Mouse (Mus musculus) midbrain, embryonic 13.5 days (tissue): ENCODE data around the gene Ncapg2. TPM values are rescaled to one million over a fixed set of nuclear protein-coding genes. Genes with fewer than 3 reads are reported as not detected.

ENCODE experiments used
- ATAC-seq: fragments of 200-750 bp; cut with Nextera tagmentation; 2 replicates; pipeline ENCODE4 v1.8.0; 2017; ENCODE audit warnings: mild to moderate bottlenecking, moderate TSS enrichment, moderate library complexity
- H3K27ac ChIP-seq: fragments of 300-500 bp; sonication (generic); 2 replicates; pipeline ENCODE4 v1.5.1; 2015; ENCODE audit warnings: inconsistent platforms, mild to moderate bottlenecking, moderate library complexity
- H3K27me3 ChIP-seq: fragments of 300-500 bp; sonication (generic); 2 replicates; pipeline ENCODE4 v1.6.1; 2015; ENCODE audit warnings: mild to moderate bottlenecking, inconsistent platforms
- H3K36me3 ChIP-seq: fragments of 300-500 bp; sonication (generic); 2 replicates; pipeline ENCODE4 v1.6.1; 2015; ENCODE audit warnings: mild to moderate bottlenecking, inconsistent platforms
- H3K4me1 ChIP-seq: fragments of 300-500 bp; sonication (generic); replicated peaks from 2 replicates; pipeline ENCODE4 v1.6.1; 2015; ENCODE audit warnings: inconsistent platforms
- H3K4me2 ChIP-seq: fragments of 300-500 bp; sonication (generic); replicated peaks from 2 replicates; pipeline ENCODE4 v1.6.1; 2015; ENCODE audit warnings: moderate library complexity, mild to moderate bottlenecking, inconsistent platforms
- H3K4me3 ChIP-seq: fragments of 300-500 bp; sonication (generic); replicated peaks from 2 replicates; pipeline ENCODE4 v1.5.1; 2015; ENCODE audit warnings: mild to moderate bottlenecking, inconsistent platforms
- H3K9ac ChIP-seq: fragments of 300-500 bp; sonication (generic); replicated peaks from 2 replicates; pipeline ENCODE4 v1.6.1; 2015; ENCODE audit warnings: mild to moderate bottlenecking, inconsistent platforms
- H3K9me3 ChIP-seq: fragments of 300-500 bp; sonication (generic); 2 replicates; pipeline ENCODE4 v1.6.1; 2016; ENCODE audit warnings: mild to moderate bottlenecking, inconsistent platforms
- WGBS: fragments of 180-500 bp; shearing (Covaris S2); methylation state at CpG from one replicate; pipeline ENCODE4 v1.1.7; 2015; 5-methylcytosine and 5-hydroxymethylcytosine counted together
- polyA plus RNA-seq: library from polyadenylated mRNA; unstranded; fragments of >200 nt; fragmentation: Nextera tagmentation; extraction: Ambion mirVana; gene quantifications from 2 replicates; pipeline ENCODE4 v1.2.1, GENCODE M21; 2015

Gene Ncapg2
- polyA plus RNA-seq, 1 experiment from 2014 or later: 13.7 TPM

GRCm38 (mm10) chr12:116404012-116404679 lies 1.1 kb upstream of the Ncapg2 start:
- Histone ChIP-seq H3K9me3 (peaks cover 33% of the 10 kb centered on the region), H3K36me3 (peaks cover 37% of the 10 kb centered on the region), H3K4me3 (peak overlapping the region; percentile 78), H3K27me3 (no peaks in the 10 kb centered on the region), H3K27ac (no peak overlapping the region), H3K4me2 (peak overlapping the region; percentile 93), H3K4me1 (peaks cover 17% of the 10 kb centered on the region), H3K9ac (0 out of 2 replicates have a peak overlapping the region, but pooled peaks have one; percentile 52)
- no peak; the same call in 1 of the 2 replicates for ATAC-seq
- 97% methylated on average over 18 of the region's 18 CpGs for WGBS

- no peaks in the 10 kb centered on the region for H3K27me3 ChIP-seq
- peaks cover 31% of the 10 kb centered on the region for H3K9me3 ChIP-seq
- H3K4me3 ChIP-seq: peak overlapping the region; percentile 78
- H3K27ac ChIP-seq: no peak overlapping the region
- peak overlapping the region; percentile 93 for H3K4me2 ChIP-seq
- peaks cover 41% of the 10 kb centered on the region for H3K36me3 ChIP-seq
- WGBS: 15% methylated on average over 8 of the region's 8 CpGs
- peak overlapping the region; percentile 80 for H3K9ac ChIP-seq
- ATAC-seq: no peak
- peaks cover 17% of the 10 kb centered on the region for H3K4me1 ChIP-seq
These were observed 594 bp downstream of the Ncapg2 start for GRCm38 (mm10) chr12:116405836-116406155.

- H3K4me3 ChIP-seq: no peak overlapping the region
- H3K27ac ChIP-seq: no peak overlapping the region
- no peak overlapping the region for H3K4me2 ChIP-seq
- peaks cover 15% of the 10 kb centered on the region for H3K9me3 ChIP-seq
- H3K9ac ChIP-seq: no peak overlapping the region
- no peak for ATAC-seq
- H3K36me3 ChIP-seq: peaks cover 26% of the 10 kb centered on the region
- WGBS: 98% methylated on average over 5 of the region's 5 CpGs
- H3K4me1 ChIP-seq: peaks cover 17% of the 10 kb centered on the region
- H3K27me3 ChIP-seq: no peaks in the 10 kb centered on the region
These were observed 2.7 kb downstream of the Ncapg2 start for GRCm38 (mm10) chr12:116407883-116408282.

- H3K4me2 ChIP-seq: no peak overlapping the region
- ATAC-seq: no peak
- WGBS: 96% methylated on average over 4 of the region's 4 CpGs
These were observed 9.7 kb downstream of the Ncapg2 start for GRCm38 (mm10) chr12:116414941-116415340.

GRCm38 (mm10) chr12:116416514-116416913 lies 11.3 kb downstream of the Ncapg2 start:
- no peak overlapping the region for H3K4me3 ChIP-seq
- no peaks in the 10 kb centered on the region for H3K9me3 ChIP-seq
- no peaks in the 10 kb centered on the region for H3K4me1 ChIP-seq
- WGBS: 90% methylated on average over 1 of the region's 1 CpGs
- H3K27ac ChIP-seq: no peak overlapping the region
- H3K4me2 ChIP-seq: no peak overlapping the region
- H3K36me3 ChIP-seq: peaks cover 4% of the 10 kb centered on the region; the same call in 1 of the 2 replicates
- no peak for ATAC-seq
- no peak overlapping the region for H3K9ac ChIP-seq
- H3K27me3 ChIP-seq: no peaks in the 10 kb centered on the region

More at GRCm38 (mm10) chr12:116414941-116415340, 9.7 kb downstream of the Ncapg2 start:
- Histone ChIP-seq H3K4me1 (no peaks in the 10 kb centered on the region), H3K4me3 (no peak overlapping the region), H3K9ac (no peak overlapping the region), H3K27me3 (no peaks in the 10 kb centered on the region), H3K36me3 (peaks cover 5% of the 10 kb centered on the region; the same call in 1 of the 2 replicates), H3K27ac (no peak overlapping the region), H3K9me3 (no peaks in the 10 kb centered on the region)

GRCm38 (mm10) chr12:116421656-116422055 lies 16.5 kb downstream of the Ncapg2 start:
- Histone ChIP-seq H3K9me3 (no peaks in the 10 kb centered on the region), H3K9ac (no peak overlapping the region), H3K36me3 (peaks cover 17% of the 10 kb centered on the region), H3K27me3 (no peaks in the 10 kb centered on the region), H3K4me1 (no peaks in the 10 kb centered on the region), H3K27ac (no peak overlapping the region), H3K4me2 (no peak overlapping the region), H3K4me3 (no peak overlapping the region)
- 89% methylated on average over 2 of the region's 2 CpGs for WGBS
- ATAC-seq: no peak

- 91% methylated on average over 2 of the region's 2 CpGs for WGBS
- Histone ChIP-seq H3K4me2 (no peak overlapping the region), H3K36me3 (peaks cover 32% of the 10 kb centered on the region), H3K4me3 (no peak overlapping the region), H3K9me3 (no peaks in the 10 kb centered on the region), H3K9ac (no peak overlapping the region), H3K4me1 (no peaks in the 10 kb centered on the region), H3K27me3 (no peaks in the 10 kb centered on the region), H3K27ac (no peak overlapping the region)
- ATAC-seq: no peak
These were observed 20.2 kb downstream of the Ncapg2 start for GRCm38 (mm10) chr12:116425392-116425791.

- no peak overlapping the region for H3K27ac ChIP-seq
These were observed 28.5 kb downstream of the Ncapg2 start for GRCm38 (mm10) chr12:116433742-116434141.

GRCm38 (mm10) chr12:116435232-116435631 lies 30.0 kb downstream of the Ncapg2 start:
- H3K27me3 ChIP-seq: no peaks in the 10 kb centered on the region
- H3K9me3 ChIP-seq: no peaks in the 10 kb centered on the region
- H3K27ac ChIP-seq: no peak overlapping the region
- no peak overlapping the region for H3K9ac ChIP-seq
- peaks cover 14% of the 10 kb centered on the region; the same call in 1 of the 2 replicates for H3K36me3 ChIP-seq
- H3K4me1 ChIP-seq: no peaks in the 10 kb centered on the region
- WGBS: 92% methylated on average over 2 of the region's 2 CpGs
- no peak overlapping the region for H3K4me2 ChIP-seq
- no peak for ATAC-seq
- no peak overlapping the region for H3K4me3 ChIP-seq

More at GRCm38 (mm10) chr12:116433742-116434141, 28.5 kb downstream of the Ncapg2 start:
- Histone ChIP-seq H3K4me2 (no peak overlapping the region), H3K27me3 (no peaks in the 10 kb centered on the region), H3K9me3 (no peaks in the 10 kb centered on the region), H3K4me3 (no peak overlapping the region), H3K36me3 (peaks cover 14% of the 10 kb centered on the region), H3K4me1 (no peaks in the 10 kb centered on the region), H3K9ac (no peak overlapping the region)
- no peak for ATAC-seq
- WGBS: 94% methylated on average over 2 of the region's 2 CpGs

GRCm38 (mm10) chr12:116436125-116436524 lies 30.9 kb downstream of the Ncapg2 start:
- H3K9me3 ChIP-seq: no peaks in the 10 kb centered on the region
- H3K27me3 ChIP-seq: no peaks in the 10 kb centered on the region
- no peak overlapping the region for H3K27ac ChIP-seq
- no peak for ATAC-seq
- no peak overlapping the region for H3K4me2 ChIP-seq
- H3K36me3 ChIP-seq: peaks cover 21% of the 10 kb centered on the region; the same call in 1 of the 2 replicates
- H3K9ac ChIP-seq: no peak overlapping the region
- no peak overlapping the region for H3K4me3 ChIP-seq
- 92% methylated on average over 3 of the region's 3 CpGs for WGBS
- H3K4me1 ChIP-seq: no peaks in the 10 kb centered on the region

- 91% methylated on average over 5 of the region's 5 CpGs for WGBS
- peaks cover 31% of the 10 kb centered on the region; the same call in 1 of the 2 replicates for H3K36me3 ChIP-seq
- no peak overlapping the region for H3K9ac ChIP-seq
- H3K27me3 ChIP-seq: no peaks in the 10 kb centered on the region
- H3K27ac ChIP-seq: no peak overlapping the region
- H3K4me1 ChIP-seq: no peaks in the 10 kb centered on the region
- no peak overlapping the region for H3K4me2 ChIP-seq
- H3K4me3 ChIP-seq: no peak overlapping the region
- H3K9me3 ChIP-seq: no peaks in the 10 kb centered on the region
- ATAC-seq: no peak
These were observed 33.4 kb downstream of the Ncapg2 start for GRCm38 (mm10) chr12:116438591-116438990.

GRCm38 (mm10) chr12:116442184-116442583 lies 37.0 kb downstream of the Ncapg2 start:
- Histone ChIP-seq H3K9ac (no peak overlapping the region), H3K4me3 (no peak overlapping the region), H3K36me3 (peaks cover 42% of the 10 kb centered on the region), H3K4me2 (no peak overlapping the region), H3K9me3 (no peaks in the 10 kb centered on the region), H3K4me1 (no peaks in the 10 kb centered on the region), H3K27ac (no peak overlapping the region), H3K27me3 (no peaks in the 10 kb centered on the region)
- WGBS: 97% methylated on average over 3 of the region's 3 CpGs
- no peak for ATAC-seq

- Histone ChIP-seq H3K27ac (no peak overlapping the region), H3K4me1 (no peaks in the 10 kb centered on the region), H3K9me3 (no peaks in the 10 kb centered on the region), H3K36me3 (peaks cover 14% of the 10 kb centered on the region), H3K4me2 (no peak overlapping the region), H3K9ac (no peak overlapping the region), H3K4me3 (no peak overlapping the region), H3K27me3 (no peaks in the 10 kb centered on the region)
- no peak for ATAC-seq
- WGBS: 98% methylated on average over 2 of the region's 2 CpGs
These were observed 44.3 kb downstream of the Ncapg2 start for GRCm38 (mm10) chr12:116449536-116449935.
